Mouse (Mus musculus) gastrocnemius, adult 18-20 months (tissue): ENCODE results near the gene Wscd1. TPM values are rescaled to one million over a fixed set of nuclear protein-coding genes. Genes with fewer than 3 reads are reported as not detected.

Experiments
- DNase-seq: peaks from one replicate; pipeline ENCODE4 v3.0.0; 2021; ENCODE audit warnings: low spot score
- long read RNA-seq, 2 experiments: library from polyadenylated mRNA; stranded (forward); transcript quantifications; one replicate each; pipeline ENCODE4 v2.0.0; 2021
- total RNA-seq, 2 experiments: library from RNA; stranded (reverse); gene quantifications; 2 replicates each; pipeline ENCODE4 v1.2.3; 2021

Wscd1 gene
- 1 to 10 TPM; 1.1 to 2.1 TPM for total RNA-seq
- long read RNA-seq, experiment 1 = 0 reads
- long read RNA-seq, experiment 2, partial matches to known transcripts = 0 of 4 reads
- long read RNA-seq, experiment 2, other reads (novel, unspliced or antisense) = 0 of 4 reads

DNA sequence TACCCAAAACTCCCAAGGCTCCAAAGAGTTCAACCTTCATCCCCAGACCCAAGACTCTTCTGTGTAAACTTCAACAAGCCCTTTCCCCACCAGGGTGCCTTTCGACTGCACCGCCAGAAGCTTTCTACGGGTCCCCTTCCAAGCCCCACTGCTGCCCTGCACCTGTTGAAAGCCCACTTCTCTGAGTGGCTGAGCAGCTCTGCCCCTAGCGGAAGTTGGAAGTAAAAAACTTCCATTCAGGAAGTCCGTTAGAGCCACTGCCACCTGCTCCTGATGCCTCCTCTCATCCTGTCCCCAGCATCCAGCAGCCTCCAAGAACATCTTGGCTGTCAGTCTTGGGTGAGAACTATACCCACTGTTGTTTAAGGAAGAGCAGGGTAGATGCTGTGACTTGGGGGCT, at the start of gene Wscd1:
Gene Wscd1 (plus strand): TSS at position 250 of the 400 bp plus-strand sequence.
- no peak for DNase-seq

DNA sequence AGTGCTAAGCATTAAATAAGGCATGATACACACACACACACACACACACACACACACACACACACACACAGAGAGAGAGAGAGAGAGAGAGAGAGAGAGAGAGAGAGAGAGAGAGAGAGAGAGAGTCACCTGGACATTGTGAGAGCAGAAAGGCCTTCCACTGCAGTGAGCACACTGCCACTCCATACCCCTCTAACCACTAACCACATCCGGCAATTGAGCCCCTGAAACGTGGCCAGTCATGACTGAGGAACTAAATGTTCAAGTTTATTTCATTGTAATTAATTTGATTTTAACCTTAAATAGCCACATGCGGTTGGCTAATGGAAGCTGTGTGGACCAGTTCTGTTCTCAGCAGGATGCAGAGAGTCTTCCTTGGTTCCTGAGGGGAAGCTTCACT, 21.7 kb upstream of the Wscd1 start:
- no peak for DNase-seq

DNA sequence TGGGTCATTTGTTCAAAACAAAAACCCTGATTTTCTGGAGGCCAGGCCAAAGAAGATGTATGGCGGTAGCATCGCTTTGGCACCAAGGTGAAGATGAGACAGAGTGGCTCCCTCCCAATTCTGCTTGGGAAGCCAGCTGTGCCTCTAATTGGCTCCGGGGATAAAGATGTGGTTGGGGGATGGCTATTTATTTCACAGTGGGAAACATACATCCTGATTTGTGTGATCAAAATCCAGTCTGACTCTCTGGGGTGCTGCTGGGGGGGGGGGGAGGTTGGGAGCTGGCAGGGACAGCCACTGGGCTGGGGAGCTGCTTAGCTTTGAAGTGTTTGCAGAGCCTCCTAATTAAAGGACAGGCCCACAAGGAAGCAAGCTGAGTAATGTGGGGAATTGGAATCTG, 20.4 kb upstream of the Wscd1 start:
- DNase-seq = no peak

DNA sequence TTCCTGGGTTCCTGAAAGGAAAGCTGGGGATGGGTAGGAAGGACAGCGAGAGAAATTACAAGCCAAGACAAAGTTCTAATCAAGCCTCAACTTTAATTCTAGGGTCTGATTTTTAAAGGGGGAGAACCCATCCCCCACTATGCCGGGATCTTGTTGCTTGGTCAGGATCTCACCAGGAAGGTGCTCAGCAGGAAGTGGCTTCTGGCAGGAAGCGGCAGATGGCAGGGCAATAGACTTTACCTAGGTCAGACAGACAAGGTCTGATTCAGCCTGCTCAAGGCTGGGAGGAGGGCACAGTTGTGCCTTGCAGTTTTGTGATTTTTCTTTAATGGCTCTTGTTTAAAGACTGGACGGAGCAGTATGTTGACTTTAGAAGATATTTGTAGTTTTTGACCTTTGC, 15.9 kb upstream of the Wscd1 start:
- DNase-seq = no peak

DNA sequence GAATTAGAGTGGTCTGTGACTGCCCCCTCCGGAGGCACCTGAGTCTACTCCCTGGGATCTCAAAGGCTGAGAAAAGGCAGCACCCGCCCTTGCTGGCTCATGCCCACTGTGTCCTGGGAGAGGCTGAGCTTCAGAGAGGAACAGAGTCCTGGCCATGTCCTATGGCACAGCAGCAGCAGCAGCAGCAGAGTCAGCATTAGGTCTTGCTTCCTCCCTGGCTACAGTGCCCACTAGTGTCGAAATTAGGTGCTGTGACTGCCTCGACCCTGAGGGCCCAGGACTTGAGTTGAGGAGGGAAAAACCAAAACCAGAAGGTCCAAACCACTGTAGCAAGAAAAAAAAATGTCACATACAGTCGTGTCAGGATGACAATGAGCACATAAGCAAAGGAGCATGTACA, 12.6 kb upstream of the Wscd1 start:
- no peak for DNase-seq

DNA sequence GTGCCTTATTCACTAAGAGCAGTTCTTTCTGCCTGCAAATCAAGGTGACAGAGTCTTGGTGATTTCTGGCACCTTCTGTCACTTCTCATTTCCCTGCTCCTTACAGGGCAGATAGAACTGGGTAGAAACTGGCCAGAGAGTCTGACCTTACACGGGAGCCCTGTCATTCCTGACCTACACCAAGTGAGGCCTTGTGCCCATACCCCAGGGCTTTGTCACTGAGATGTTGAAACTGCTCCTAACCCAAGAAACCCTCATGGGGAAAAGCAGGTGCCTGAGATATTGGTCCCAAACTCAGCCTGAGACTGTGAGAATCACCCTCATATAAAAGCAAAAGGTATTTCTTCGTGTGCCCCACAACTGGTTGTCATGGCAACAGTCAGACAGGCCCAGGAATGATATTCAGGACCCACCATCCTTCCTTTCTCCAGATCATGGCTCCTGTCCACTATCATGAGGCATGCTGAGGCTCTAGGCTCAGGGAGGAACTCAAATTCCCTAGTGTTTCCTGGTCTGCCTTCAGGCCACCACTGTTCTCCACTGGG, 11.1 kb upstream of the Wscd1 start:
- DNase-seq = no peak

DNA sequence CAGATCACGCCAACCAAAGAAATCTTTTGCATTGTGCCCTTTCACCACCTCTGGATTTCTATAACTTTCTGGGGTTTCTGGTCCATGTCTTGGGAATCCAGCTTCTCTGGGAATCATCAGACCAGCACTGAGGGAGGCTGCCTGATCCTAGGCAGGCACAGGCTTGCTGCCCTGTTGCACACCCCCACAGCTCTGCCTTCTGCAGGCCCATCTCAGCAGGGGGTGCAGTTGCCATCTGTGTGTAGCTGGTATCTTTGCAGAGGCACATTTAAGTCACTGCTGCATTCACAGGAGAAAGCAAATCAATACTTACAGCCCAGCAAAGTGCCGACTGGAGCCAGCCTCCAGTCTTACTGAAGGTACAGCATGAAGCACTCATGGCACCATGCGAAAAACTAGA, 3.8 kb upstream of the Wscd1 start:
- DNase-seq = no peak

DNA sequence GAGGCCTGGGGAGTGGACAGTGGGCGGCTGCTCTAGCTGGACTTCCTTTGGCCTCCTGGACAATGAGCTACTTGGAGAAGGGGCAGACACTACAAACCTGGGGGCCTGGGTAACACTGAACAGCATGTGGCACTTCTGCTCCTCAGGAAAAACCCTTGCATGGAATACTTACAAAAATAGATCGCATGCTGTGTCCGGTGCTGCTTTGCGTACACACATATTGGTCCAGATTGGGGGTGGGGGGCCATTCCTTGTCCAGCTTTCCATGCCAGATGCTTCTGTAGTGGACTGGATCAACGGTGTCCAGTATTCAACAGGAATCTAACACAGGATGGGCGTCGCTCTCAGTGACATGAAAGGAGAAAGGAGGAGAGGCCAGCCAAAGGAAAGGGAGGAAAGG, 2.0 kb upstream of the Wscd1 start:
- no peak for DNase-seq

DNA sequence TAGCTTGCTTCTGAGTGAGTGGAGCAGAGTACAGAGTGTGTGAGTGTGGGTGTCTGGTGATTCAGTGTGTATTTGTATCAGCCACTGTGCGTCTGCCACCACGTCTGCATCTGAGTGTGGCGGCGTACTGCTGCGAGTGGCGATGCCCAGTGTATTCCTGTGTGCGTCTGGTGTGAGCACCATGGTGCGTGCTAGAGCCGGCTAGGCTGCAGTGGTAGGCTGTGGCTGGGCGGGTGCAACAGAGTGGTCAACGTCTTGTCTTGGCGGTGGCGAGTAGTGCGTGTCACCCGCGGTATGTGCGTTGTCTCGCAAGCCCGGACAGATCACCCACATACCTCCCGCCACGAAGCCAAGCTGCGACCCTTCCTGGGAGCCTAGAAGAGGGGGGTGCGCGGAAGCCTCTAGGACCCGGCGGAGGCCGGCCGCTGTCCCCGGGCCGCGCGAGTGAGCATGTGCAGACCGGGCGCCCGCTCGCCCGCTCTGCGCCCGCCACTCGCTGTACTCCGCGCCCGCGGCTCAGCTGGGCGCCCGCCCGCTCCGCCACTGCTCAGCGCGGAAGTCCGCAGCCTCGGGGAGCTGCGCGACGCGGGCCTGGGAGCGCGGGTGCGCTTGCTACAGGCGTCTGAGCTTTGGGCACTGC, 934 bp downstream of the Wscd1 start:
- no peak for DNase-seq

DNA sequence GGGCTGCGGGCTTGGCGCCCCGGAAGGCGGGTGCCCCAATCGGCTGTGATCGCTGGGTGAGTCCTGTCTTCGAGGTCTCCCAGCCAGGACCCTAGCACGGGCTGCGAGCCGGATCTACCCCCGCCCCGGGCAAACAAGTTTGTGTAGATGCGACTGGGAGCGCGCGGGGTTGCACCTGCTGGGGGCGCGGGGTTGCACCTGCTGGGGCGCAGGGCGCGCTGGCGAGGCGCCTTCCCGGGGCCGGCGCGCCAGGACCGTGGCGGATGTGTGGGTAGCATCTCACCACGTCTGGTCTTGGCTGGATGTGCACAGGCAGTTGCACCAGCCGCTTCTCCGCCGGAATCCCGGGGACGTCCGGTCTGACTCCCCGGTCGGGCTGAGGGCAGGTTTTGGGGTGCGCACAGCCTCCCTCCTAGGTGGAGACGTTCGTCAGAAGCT, 1.5 kb downstream of the Wscd1 start:
- DNase-seq = no peak

DNA sequence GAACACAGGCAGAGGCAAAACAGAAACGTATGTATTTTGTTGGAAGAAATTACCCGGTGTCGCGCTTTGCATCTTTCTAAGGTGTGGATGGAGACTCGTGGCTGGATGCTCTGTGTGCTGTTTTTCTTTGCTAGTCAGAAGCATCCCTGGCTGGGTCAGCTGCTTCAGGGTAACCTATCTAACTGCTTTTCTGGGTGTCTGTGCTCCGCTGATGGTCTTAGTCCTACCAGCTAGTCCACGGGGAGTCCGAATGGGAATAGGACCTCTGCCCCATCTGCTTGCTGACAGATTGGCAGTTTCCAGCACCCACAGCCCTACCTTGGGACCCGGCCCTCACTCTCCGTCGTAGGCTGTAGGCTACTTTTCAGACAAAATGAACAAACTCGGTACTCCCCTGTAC, 2.0 kb downstream of the Wscd1 start:
- no peak for DNase-seq

DNA sequence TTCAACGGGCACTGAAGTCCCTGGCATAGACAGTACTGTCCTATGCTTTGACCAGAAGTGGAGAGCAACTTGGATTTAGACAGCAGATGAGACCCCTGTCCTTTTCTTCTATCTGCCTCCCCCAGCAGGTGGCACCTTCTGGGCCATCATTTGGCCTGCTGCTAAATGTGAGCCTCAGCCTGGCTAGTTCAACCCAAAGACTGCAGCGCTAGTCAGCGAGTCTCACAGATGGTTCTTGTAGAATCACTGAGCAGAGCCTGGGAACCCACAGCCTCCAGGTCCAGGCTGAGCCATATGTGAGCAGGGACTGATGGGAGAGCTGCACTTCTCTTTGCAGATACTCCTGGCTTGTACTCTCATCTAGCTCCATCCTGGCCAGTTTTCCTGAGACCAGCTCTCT, 2.9 kb downstream of the Wscd1 start:
- no peak for DNase-seq

DNA sequence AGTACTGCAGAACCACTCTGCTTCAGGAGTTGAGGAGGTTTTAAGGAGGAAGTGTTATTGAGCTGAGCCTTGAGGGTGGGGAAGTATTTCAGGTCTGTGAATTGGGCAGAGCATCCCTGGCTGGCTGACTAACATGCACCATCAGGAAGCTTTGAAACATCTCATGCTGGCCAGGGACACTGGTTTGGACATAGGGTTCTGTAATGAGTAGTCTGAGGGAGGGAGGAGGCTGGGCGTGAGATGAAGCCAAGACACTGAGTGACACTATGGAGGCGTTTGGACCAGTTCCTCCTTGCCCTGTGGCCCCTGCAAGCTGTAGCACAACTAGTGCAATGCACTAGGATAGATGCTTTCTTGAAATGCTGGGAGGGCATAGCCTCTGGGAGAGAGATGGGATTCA, 5.4 kb downstream of the Wscd1 start:
- no peak for DNase-seq

DNA sequence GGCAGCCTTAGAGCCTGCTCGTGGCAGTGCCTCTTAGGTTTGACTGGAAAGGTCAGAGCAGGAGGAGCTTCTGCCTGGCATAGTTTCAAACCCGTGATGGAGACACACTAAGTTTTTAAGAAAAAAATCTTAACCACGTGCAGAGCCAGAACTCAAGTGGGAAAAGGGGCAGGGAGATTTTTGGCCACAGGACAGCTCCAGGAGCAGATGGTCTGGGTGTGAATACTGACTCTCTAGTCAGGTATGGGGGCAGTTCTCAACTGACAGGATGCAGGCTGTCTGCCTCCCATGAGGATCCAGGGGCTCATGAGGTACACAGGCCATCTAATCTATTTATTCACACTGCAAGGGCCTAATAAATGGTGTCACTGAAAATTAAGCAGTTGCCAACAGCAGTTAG, 6.6 kb downstream of the Wscd1 start:
- DNase-seq = no peak

DNA sequence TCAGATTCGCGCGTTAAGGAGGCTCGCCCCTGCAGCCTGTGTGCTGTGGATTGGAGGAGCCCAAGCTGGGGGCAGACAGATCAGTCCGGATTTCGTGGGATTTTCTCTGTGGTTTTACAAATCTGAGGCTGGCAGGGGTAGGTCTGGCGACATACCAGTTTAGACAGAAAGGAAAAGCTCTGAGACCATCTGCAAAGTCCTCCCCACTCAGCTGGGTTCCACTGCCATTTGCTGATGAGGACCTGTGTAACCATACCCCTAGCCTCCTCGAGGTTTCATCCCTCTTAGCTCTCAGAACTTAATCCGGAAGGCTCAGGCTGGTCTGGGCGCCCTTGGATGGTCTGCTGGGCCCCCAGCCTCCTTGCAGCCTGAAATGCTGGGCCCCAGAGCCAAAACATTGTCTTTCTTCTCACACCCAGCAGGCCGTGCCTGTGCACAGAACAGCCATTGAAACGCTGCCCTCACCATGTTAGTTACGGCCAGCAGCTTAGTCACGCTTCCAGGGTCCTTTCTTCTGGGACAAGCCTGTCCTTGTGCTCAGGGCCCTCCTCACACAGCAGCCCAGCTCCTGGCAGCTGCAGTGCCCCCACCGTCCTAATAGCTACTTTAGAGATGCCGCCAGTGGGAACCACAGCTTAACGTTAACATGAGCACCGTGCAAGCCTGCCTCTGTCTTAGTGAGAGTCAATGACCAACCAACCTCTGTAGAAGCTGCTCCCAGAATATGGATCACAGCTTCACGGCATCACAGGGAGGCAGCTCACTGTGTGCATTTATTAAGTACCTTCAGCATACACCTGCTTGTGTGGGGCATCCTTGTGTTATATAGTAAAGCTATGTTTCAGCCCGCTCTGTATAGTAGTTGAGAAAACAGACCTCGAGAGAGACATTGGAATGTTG, 8.7 kb downstream of the Wscd1 start:
- no peak for DNase-seq

DNA sequence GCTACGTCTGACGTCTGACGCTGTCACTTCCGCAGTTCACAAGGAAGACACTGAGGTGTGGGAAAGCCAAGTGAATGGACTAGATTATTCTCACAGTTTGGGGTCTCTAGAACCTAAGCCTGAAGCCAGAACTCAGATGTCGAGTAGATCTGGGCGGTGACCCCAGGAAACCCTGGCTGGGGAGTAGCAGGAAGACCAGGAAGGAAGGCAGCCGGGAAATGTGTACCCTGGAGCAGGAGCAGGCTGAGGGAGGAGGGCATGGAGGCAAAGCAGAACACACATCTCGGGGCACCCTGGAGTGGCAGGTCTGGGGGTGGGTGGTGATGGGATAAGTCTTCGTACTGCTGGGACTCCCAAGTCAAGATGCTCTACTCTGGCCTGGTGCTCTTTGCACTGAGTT, 11.3 kb downstream of the Wscd1 start:
- no peak for DNase-seq

DNA sequence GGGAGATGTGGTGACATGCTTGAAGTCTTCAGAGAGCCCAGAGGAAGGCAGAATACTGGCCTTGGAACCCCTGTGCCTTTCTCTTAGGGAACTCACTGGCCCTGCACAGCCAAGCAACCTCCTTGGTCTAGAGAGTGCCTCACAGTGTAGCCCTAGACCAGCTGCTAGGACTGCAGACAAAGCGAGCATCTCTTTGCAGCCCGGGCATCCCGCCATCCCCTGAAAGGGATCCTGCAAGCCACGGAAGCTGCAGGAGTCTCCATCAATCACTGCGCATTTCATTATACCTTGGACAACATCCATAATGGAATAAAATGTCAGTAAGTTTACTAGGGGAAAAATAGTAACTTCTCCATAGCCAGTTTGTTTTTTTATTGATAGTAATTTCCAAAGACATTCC, 13.4 kb downstream of the Wscd1 start:
- no peak for DNase-seq

DNA sequence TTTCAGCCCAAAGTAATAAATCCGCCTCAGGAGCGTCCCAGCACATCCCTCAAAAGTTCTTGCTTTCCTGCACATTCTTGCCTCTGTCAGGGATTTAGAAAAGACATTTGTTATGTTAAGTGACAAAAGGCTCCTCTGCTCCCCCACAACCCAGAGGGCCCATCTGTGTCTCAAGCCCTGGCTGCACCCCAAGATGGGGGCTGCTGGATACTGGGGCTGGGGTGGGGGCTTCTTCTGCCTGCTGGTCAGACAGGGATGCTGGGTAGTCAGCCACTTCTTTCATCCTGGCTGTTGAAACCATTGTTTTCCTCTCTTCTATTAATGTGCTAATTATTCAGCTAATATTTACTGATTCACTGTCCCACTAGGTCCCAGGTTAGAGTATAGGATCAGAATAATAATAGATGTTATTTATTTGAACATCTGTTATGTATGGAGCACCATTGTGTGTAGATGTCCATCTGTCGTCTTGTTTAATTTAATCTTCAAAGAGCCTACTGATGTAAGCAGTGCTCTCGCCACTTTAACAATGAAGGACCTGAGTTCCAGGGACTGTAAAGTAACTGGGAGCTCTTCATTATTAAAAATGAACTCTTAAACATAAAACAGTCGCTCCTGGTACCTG, 14.0 kb downstream of the Wscd1 start:
- no peak for DNase-seq

DNA sequence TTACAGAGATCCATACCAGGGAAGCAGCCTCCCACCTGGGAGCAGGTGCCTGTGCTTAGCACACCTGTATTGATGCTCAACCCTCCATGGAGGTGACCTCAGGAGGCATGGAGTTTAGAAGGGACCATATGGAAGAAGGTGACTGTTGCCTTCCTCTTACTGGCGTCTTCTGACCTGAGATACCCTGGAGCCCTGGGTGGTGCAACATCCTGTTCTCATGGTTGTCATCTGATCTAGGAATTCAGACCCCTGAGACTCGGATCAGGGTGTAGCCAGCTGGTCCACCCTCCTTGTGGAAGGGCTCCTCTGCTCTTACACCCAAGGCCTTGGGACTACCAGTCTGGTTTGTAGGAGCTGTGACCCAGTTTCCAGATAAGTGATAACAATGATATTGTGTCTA, 15.0 kb downstream of the Wscd1 start:
- no peak for DNase-seq

DNA sequence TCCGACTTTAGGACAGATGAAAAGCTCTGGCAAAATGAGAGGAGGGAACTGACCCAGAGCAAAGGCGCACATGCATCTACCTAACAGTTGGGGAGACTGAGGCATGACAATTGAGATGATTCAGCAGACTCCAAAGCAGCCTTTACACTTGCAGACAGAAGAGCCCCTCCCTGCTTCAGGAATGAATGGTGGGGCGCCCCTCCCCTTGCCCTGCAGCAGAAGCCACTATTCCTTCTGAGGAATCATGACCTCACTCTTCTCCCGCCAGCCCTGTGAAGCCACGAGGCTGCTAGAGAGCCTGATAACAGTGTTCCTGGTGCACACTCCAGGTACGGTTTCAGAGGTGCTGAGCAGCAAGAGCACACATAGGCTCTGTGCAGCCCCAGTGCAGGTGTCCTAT, 15.6 kb downstream of the Wscd1 start:
- DNase-seq = no peak

DNA sequence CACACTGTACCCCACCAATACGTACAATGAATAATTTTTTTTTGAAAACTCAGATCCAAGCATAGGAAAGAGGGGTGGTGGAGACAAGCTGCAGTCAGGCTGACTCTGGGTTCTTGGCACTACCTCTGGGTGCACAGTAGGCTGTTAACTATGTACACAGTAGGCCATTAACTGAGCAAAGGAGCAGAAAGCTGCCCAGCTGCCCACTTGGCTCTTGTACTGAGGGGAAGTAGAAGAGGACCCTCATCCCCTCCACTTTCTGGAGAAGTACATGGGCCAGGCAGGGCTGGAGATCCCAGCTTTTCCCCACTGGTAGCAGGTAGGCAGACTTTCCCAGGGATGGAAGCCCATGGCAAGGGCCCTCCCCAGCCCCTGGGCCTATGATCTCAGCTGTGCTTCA, 16.7 kb downstream of the Wscd1 start:
- DNase-seq = no peak

DNA sequence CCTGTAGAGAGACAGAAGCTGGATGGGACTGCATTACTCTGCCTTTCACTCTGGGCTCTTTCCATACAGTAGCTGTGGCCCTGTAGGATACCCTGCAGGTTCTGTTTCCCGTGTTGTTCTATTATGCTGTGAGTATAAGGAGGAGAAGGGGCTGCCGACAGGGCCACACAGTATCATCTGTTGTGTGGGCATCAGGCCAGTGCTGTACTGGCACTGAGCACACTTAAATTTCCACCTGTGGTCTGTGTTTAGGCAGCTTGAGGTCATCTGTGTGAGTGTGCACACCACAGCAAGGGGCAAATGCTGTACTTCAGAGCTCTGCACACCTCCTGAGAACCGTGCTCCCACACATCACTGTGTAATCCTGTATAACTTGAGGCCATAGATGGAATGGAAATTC, 18.0 kb downstream of the Wscd1 start:
- no peak for DNase-seq
